Mouse (Mus musculus): ENCODE data around the gene Card11. TPM values are rescaled to one million over a fixed set of nuclear protein-coding genes. Genes with fewer than 3 reads are reported as not detected.

The Card11 gene
- polyA plus RNA-seq (2014; fragmentation: Illumina TruSeq; extraction: RNeasy Lipid Tissue Mini Kit (QIAGEN cat#74804); ENCODE audit: insufficient read depth, low read depth, low replicate concordance): 9.8 TPM

GRCm38 (mm10) chr5:141000349-141000748, at the start of gene Card11:
TSS of gene Card11 (minus strand) at chr5:141000582.

GRCm38 (mm10) chr5:140830314-140831063, 169.9 kb downstream of the Card11 start, which contains the start of gene Gna12:
TSS of gene Gna12 (minus strand) at chr5:140830431.

Other genes starting within 250 kb of the Card11 start
- gene Gna12, start 170.2 kb downstream of the Card11 start, polyA plus RNA-seq (2014; fragmentation: Illumina TruSeq; extraction: RNeasy Lipid Tissue Mini Kit (QIAGEN cat#74804); ENCODE audit: insufficient read depth, low read depth, low replicate concordance): 42.2 TPM
- gene Sdk1, start 240.9 kb upstream of the Card11 start, polyA plus RNA-seq (2014; fragmentation: Illumina TruSeq; extraction: RNeasy Lipid Tissue Mini Kit (QIAGEN cat#74804); ENCODE audit: insufficient read depth, low read depth, low replicate concordance): 0.22 TPM